Mouse (Mus musculus) 416B (cell line): ENCODE data around the gene Ift46.

Experiments used
- DNase-seq: peaks from one replicate; pipeline ENCODE4 v3.0.0; 2011; ENCODE audit warnings: low read depth

Ift46 gene

DNA sequence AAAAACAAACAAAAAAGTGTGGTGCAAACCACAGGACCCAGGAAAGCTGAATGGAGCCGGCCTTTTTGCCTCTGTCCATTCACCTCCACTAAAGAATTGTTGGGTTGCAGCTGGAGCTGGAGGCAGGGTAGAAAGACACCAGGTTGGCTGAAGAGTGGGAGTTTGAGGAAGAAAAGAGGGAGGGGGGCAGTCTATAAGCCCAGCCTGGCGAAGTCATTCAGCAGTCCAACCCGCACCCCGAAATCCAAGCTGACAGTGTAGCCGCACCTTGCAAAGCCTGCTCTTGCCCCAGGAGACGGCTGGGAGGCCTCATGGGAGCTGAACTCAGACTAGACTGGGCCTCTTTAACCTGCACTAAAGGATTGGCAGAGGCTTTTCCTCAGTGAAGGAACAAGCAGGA lies 31.8 kb upstream of the Ift46 start:
- no peak for DNase-seq

DNA sequence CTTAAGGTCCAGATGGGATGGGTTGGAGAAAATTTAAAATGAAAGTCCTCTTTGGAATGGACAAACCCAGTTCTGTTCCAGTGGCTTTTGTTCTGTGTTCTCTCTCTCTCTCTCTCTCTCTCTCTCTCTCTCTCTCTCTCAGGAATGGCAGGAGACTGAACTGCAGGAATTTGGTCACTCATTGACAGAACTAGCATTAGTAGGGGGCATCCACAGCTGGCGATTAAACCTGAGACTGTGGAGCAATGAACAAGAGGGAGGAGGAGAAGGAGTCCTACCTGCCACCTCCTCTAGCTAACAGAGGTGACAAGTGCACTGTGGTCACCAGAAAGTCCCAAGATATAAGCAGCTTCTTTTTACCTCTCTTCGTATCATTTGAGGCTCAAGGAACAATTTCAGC lies 31.4 kb upstream of the Ift46 start:
- no peak for DNase-seq

DNA sequence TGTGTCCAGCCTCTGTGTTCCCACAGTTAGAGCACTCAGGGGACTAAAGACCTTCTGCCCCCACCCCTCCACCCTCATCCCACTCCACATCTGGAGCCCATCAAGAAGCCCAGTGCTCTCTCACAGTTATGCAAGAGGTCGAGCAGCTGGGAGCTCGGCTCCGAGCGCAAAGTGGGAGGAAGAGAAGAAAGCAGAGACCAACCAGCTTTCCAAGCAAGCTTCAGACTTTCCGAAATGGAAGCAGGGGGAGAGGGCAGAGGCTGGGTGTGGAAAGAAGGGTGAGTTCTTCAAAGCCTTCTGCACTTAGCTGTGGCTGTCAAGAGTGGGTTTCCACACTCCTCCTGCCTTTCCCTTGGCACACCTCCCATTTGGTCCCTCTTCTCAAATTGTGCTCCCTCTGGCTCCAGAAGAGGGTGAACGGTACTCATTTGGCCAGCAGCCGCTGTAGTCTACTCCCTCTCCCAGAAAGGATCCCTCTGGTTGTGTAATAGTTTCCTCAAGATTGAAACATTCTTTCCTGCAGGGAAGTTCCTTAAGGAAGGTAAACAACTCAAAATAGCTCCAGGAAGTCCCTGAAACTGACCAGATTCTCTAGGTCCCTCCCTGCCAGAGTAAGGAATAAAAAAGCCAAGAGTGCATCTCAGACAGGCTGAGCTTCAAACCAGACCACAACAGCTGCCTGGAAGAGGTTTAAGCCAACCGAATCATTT lies 30.3 kb upstream of the Ift46 start:
- DNase-seq, result peak; percentile 17

DNA sequence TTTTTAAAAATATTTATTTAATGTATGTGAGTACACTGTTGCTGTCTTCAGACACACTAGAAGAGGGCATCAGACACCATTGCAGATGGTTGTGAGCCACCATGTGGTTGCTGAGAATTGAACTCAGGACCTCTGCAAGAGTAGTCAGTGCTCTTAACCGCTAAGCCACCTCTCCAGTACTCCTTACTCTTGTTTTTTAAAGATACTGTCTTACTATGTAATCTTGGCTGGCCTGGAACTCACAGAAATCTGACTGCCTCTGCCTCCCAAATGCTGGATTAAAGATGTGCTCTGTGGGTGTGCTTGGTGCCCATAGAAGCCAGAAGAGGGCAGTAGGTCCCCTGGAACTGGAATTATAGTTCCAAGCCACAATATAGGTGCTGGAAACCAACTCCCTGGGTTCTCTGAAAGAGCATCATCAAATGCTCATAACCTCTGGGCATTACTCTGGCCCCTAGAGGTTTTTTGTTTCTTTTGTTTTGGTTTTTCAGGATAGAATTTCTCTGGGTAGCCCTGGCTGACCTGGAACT lies 27.0 kb upstream of the Ift46 start:
- peak; percentile 58 for DNase-seq

DNA sequence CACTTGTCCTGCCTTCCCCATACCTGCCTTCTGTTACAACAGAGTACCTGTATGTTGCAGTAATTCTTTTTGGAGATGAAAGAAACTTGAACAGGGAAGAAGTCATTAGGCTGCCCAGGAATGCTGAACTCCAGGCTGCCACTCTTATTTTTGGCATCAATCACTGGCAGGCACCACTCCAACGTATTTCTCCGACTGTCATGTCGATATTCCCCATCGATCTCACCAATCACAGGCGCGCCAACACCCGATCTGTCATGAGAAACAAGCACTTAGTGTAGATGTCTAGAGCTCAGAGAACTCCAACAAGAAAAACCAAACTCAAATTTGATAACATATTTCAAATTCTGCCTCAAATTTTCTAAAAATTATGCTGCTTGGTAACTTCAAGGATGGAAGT lies 22.3 kb upstream of the Ift46 start:
- no peak for DNase-seq

DNA sequence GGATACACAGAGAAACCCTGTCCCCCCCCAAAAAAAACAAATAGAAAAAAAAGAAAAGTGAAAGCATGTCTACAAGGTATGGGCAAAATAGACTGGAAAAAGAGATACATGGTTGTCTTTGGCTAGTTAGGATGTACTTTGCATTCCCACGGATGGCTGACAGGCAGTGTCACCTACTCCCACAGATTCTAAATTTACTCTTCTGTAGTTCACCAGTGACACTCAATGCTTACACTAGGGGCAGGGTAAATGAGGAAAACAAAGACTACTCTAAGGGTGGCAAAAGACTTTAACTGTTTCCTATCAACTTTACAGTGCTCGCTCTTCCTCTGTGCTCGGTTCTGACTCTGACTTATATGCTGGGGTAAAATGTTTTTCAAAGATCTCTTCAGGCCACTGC lies 21.0 kb upstream of the Ift46 start:
- no peak for DNase-seq

DNA sequence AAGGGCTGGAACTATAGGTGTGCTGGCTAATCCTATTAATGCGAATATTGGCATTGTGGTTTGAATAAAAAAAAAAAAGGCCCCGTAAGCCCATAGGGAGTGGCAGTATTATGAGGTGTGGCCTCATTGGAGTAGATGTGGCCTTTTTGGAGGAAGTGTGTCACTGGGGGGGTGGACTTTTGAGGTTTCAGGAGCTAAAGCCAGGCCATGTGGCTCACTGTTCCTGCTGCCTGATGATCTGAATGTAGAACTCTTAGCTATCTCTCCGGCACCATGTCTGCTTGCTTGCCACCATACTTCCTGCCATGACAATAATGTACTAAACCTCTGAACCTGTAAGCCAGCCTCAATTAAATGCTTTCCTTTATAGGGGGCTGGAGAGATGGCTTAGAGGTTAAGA lies 20.4 kb upstream of the Ift46 start:
- DNase-seq, result peak; percentile 51

DNA sequence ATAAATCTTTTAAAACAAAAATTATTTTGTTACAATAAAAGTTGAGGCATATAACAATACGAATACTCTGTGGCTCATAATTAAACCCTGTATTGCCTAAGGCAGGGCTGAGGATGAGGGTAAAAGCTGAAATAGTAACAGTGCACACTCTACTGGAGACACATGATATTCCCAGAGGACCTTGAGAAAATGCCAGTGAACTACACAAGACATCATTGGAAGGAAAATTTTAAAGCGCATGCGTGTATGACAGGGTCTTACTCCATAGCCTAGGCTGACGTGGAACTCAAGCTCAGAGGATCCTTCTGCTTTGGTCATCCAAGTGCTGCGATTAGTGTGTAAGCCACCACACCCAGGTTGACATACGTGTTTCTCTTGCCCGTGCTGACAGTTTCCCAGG lies 19.2 kb upstream of the Ift46 start:
- DNase-seq, result no peak

DNA sequence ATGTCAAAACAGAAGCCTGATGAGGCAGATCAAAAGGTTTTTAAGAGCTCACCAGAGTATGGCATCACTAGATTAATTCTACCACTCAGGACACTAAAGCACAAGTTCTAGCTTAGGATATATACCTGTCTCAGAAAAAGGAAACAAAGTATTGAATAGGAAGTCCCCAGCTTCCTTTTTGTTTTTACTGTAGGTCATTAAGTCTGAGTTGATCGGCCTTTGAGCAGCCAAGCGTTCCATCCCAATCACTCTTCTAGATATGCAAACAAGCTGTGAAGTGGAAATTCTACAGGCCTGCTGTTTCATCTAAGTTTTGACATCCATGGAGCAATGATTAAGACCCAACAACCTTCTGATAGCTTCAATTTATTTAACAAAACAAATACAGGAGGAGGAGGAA lies 6.8 kb upstream of the Ift46 start:
- no peak for DNase-seq

DNA sequence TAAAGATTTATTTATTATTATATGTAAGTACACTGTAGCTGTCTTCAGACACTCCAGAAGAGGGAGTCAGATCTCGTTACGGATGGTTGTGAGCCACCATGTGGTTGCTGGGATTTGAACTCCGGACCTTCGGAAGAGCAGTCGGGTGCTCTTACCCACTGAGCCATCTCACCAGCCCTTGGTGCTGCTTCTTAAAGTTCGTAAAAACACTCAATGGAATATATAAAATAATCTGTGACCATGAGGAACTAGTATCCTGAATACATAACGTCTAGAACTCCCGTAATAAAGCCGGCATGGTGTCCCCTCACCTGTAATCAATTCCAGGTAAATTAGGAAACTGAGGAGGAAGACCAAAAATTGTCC lies 304 bp downstream of the Ift46 start:
- peak; percentile 20 for DNase-seq

DNA sequence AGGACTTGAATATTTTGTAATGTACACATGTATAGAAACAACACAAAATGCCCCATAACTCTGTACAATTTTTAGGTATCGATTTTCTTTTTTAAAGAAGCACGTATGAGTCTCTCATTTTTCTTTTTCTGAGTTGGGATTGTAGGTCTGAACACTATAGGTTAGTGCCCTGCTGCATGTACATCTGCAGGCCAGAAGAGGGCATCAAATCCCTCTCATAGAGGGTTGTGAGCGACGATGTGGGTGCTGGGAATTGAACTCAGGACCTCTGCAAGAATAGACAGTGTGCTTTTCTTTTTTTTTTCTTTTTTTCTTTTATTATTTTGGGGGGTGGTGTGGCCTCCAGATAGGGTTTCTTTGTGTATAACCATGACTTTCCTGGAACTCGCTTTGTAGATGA lies 3.7 kb downstream of the Ift46 start:
- DNase-seq, result no peak

DNA sequence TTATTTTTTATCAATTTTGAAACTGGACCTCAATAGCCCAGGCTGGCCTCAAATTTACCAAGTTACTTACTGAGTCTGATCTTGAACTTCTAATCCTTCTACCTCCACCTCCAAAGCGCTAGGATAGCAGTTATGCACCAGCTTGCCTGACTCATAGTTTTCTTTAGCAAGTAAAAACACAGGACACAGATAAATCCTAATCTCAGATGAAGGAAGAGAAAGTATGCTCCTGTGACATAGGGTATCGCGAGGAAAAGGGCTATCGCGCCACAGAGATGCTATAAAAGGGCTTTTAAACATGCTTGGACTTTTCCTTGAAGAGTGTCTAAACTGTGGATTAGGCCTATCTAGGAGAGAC lies 4.7 kb downstream of the Ift46 start:
- no peak for DNase-seq

DNA sequence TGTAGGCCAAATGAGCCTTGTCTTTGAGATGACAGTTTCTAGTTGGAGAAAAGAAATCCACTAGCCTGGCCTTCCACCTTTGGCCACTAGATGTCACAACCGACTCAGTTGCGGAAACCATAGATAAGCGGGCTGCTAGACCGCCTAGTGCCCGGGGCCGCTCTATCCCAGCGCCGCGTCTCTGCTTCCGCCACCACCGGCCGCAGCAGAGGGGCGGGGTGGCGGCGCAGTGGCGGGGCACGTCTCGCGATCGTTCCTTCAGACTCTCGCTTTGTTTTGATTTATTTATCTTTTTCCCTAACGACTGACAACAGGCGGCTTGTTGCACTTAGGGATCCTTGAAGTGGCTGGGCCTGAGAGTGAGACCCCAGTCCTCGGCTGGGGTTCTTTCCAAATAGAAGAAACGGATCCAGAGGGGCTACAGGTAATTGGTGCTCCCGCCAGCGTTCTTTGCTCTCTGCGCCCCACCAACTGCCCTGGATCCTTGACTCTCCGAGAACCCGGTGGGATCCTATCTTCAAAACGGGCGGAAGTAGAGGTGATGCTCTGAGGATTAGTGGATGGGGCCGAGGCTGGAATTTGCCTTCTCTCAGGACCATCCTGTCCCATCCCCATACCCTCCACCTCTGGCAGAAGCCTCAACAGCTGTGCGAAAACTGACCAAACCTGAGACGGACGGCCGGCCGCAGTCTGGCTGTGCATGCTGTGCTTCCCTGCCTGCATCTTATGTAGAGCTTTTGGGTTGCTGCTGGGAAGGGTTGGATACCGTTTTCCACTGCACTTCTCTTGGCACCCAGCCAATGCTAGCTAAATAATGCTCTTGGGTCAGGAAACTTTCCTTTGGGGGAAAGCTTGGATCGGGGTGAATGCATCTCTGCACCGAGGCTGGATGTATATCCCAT lies 5.3 kb downstream of the Ift46 start:
- DNase-seq, result peak; percentile 96

DNA sequence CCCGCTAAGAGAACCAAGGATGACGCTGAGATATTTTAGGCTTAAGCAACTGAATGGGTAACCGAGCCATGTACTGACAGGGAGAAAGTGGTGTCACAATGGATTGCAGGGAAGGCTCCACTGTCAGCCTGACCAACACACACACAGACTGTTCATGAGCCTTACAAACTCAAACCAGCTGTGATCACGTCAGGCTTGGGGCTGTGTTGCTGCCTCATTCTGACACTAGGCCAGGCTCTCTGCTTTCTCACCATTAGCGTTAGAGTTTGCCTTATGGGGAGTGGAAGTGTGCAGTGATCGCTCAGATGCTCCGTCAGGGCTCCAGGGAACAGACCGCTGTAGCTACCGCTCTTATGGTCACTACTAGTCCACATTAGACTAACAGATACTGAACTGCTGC lies 25.1 kb downstream of the Ift46 start:
- DNase-seq, result no peak

DNA sequence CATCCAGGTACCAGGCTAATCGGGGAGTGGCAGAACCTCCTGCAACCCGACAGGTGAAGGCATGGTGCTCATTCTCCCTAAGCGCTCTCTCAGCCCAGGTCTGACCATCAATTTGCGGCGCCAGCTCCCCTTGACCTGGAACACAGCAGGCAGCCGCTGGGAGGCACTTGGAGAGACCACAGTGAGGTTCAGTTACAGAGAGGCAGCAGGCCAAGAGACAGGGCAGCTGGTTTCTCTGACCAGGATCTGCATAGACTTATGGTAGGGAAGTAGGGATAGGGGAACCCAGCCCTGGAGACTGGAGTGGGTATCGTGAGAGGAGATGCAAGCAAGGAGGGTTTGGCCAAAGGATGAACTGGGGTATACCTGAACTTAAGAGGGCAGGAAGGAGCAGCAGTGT lies 30.6 kb downstream of the Ift46 start:
- no peak for DNase-seq

DNA sequence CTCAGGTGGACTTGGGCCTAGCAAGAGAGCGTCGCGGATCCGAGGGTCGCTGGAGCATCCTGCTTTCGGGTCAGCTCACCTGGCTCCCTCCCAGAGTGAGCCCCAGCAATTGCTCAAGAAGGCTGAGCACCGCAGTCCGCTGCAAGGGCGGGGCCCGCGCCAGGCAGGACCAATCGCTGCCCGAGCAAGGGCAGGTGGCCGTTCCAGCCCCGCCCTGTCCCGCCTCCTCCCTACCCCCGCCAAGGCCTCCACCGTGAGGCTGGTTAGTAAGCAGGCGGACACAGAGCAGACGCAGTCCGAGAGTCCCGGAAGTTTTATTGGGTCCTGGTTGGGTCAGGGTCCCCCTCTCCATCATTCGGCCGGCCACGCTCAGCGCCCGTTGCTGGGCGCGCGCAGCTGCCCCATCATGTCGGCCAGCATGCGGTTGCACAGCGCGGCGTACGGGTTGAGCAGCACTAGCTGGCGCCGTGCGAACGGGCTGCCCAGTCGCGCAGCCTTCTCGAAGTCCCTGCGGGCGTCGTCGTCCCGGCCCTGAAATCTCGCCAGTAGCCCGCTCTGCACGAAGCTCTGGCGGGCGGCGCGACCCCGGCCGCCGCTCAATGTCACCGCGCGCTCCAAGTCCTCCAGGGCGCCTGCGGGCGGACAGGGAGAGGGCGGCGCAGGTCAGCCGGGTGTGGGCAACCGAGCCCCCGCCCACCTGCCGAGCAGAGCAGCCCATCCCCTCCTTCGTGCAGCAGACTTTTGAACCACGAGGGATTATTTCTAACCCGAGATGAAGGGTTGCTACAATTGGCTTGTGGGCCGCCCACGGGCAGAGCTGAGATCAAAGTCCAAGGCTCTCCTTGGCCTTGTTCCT lies 31.6 kb downstream of the Ift46 start, which contains the start of gene Tmem25:
Gene Tmem25 (minus strand): TSS at position 206 of the 856 bp plus-strand sequence.
- DNase-seq, result no peak

DNA sequence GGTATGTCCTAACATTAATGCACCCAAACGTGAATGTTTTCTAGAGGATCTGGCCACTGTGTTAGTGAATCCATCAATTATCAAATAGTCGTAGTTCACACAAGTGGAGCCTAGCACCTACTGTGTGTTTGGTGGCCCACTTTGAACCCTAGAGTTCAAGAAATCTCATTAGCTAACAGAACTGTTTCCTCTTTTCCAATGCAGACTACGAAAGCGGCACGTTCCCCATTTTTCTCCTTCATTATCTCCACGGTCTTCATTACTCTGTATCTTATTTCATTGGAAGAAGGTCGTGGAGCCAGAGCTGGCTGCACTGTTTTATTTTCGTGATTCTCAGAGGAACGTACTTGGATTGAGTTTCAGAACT lies 32.2 kb downstream of the Ift46 start:
- DNase-seq, result no peak

DNA sequence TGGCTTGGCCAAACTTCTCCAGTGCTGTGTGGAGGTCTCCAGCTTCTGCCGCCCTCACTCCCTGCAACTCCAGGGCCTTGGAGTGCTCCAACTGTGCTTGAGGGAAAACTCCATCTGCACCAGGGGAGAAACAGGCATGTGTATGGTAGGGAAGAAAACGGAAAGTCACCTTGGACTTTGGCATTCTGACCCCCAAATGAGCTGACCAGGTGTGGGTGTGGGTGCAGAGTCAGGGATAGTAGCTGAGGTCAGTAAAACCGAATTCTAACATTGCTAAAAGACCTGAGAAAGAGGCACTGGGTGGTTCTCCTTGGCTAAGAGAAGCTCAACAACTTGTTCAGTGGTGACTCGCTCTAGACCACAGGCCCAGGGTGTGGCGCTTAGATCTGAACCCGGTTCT lies 34.0 kb downstream of the Ift46 start:
- DNase-seq, result peak; percentile 13

DNA sequence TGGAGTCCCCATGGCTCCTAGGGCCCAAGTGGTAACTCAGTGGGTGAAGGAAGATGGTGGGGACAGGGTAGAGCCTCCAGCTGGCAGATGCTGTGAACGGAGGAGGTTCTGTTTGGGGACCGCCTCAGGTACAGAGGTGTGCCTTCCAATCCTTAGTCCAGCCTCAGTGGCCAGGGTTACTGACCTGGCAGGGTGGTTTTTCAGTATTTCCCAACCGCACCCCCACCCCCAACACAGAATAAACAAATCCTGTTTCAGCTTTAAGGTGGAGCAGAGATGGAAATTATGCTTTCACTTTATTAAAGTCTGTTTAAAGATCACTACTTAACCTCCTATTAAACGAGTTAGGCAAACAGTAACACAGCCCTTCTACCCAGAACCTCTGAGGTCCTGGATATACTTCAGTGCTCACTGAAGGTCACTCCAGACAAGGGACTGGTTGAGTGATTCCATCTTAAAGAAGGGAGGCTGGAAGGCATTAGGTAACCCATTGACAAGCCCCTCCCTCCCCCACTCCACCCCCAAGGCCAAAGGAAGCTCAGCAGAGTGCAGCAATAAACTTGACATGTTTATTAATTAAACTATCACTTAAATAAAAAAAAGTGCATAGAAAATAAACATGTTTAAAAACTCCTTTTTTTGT lies 35.2 kb downstream of the Ift46 start, which contains the start of gene Ttc36:
Gene Ttc36 (minus strand): TSS at position 265 of the 643 bp plus-strand sequence.
- DNase-seq, result peak; percentile 24

DNA sequence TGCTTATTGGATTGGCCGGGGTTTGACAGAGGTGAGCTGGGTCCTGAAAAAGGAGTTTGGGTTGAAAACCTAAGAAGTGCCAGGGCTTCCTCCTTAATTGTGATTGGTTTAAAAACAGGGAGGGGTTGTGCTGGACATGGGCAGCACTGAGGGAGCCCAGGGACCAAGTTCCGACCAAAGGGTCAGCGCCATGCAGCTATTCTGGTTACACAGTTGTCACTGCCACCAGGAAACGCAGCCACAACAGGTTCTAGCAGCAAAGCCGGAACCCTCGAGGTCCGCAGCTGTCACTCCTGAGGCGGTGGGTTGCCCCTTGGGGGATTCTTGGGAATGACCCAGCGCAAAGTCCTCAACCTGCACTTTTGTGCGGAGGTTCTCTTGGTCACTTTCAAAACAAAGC lies 37.0 kb downstream of the Ift46 start:
- no peak for DNase-seq

DNA sequence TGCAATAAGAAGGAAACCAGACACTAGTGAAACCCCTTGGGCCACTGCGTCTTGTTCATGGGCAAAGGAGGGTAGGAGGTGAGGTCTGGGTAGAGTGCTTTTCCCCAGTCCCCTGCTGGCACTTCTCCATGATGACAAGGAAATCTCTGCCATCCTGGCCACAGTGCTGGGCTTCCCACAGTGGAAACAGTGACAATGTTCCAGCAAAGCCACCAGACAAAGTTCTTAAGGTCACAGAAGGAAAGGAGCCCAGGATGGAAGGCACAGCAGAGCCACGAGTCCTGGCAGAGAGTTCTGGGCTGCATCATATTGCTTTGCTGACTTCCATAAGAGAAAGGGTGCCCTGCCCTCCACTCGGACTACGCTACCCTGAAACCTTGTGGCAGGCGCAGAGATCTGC lies 37.8 kb downstream of the Ift46 start:
- DNase-seq, result no peak

DNA sequence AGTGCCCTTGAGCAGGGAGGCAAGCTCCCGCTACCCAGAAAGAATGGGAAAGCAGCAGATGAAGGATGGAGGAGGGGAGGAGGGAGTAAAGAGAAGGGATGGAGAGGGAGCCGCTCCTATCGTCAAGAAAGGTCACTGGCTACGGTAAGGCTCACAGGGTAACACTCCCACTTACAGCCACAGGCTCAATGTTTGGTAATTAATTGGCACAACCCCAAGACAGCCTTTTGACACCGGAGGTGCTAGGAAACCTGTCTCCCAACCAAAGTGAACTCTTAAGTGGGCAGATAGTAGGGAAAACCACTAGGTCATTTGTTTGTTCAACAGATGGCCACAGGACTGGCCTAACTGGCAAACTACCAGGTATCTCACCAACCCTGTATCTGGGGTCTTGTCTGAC lies 39.4 kb downstream of the Ift46 start:
- DNase-seq, result no peak
